Mouse (Mus musculus): Measurements from ENCODE around the gene Ager. TPM values are rescaled to one million over a fixed set of nuclear protein-coding genes. Genes with fewer than 3 reads are reported as not detected.

Ager gene
- polyA plus RNA-seq, 1 experiment from 2014 or later: 2.2 TPM

GRCm38 (mm10) chr17:34606186-34607039, 8.8 kb downstream of the Ager start:
- Histone ChIP-seq H3K27ac (peak overlapping the region; percentile 91), H3K4me3 (replicated peaks) (peak overlapping the region; percentile 93), H3K36me3 (peaks cover 26% of the 10 kb centered on the region), H3K4me1 (replicated peaks) (peaks cover 56% of the 10 kb centered on the region), H3K27me3 (no peaks in the 10 kb centered on the region), H3K9me3 (no peaks in the 10 kb centered on the region), H3K4me2 (replicated peaks) (peak overlapping the region; percentile 100), H3K9ac (replicated peaks) (peak overlapping the region; percentile 97)
- WGBS: 17% methylated on average over 32 of the region's 32 CpGs
- ATAC-seq: no peak

- no peak overlapping the region for H3K27ac ChIP-seq
- WGBS: 92% methylated on average over 7 of the region's 7 CpGs
- H3K27me3 ChIP-seq: no peaks in the 10 kb centered on the region
- peaks cover 36% of the 10 kb centered on the region for H3K36me3 ChIP-seq
- no peaks in the 10 kb centered on the region for H3K9me3 ChIP-seq
- ATAC-seq: no peak
- peak overlapping the region; percentile 97; the same call in 1 of the 2 replicates for H3K9ac ChIP-seq (replicated peaks)
- no peak overlapping the region for H3K4me2 ChIP-seq (replicated peaks)
- no peak overlapping the region for H3K4me3 ChIP-seq (replicated peaks)
- H3K4me1 ChIP-seq (replicated peaks): peaks cover 43% of the 10 kb centered on the region
These were observed 10.3 kb downstream of the Ager start for GRCm38 (mm10) chr17:34607997-34608396.

GRCm38 (mm10) chr17:34611050-34611449, 13.4 kb downstream of the Ager start:
- no peak overlapping the region for H3K9ac ChIP-seq (replicated peaks)
- H3K4me2 ChIP-seq (replicated peaks): no peak overlapping the region
- no peak for ATAC-seq
- peaks cover 31% of the 10 kb centered on the region for H3K4me1 ChIP-seq (replicated peaks)
- no peaks in the 10 kb centered on the region for H3K27me3 ChIP-seq
- H3K36me3 ChIP-seq: peaks cover 67% of the 10 kb centered on the region
- 91% methylated on average over 8 of the region's 8 CpGs for WGBS
- H3K9me3 ChIP-seq: no peaks in the 10 kb centered on the region
- H3K27ac ChIP-seq: no peak overlapping the region
- no peak overlapping the region for H3K4me3 ChIP-seq (replicated peaks)

- H3K27ac ChIP-seq: no peak overlapping the region
- H3K36me3 ChIP-seq: peaks cover 79% of the 10 kb centered on the region
- H3K4me1 ChIP-seq (replicated peaks): peaks cover 12% of the 10 kb centered on the region
- H3K27me3 ChIP-seq: no peaks in the 10 kb centered on the region
- no peak overlapping the region for H3K4me2 ChIP-seq (replicated peaks)
- H3K9ac ChIP-seq (replicated peaks): no peak overlapping the region
- ATAC-seq: no peak
- no peak overlapping the region for H3K4me3 ChIP-seq (replicated peaks)
- 85% methylated on average over 11 of the region's 11 CpGs for WGBS
- H3K9me3 ChIP-seq: no peaks in the 10 kb centered on the region
These were observed 15.5 kb downstream of the Ager start for GRCm38 (mm10) chr17:34613054-34613645.

- Histone ChIP-seq H3K36me3 (peaks cover 78% of the 10 kb centered on the region), H3K9ac (replicated peaks) (no peak overlapping the region), H3K4me3 (replicated peaks) (no peak overlapping the region), H3K27ac (no peak overlapping the region), H3K4me1 (replicated peaks) (peaks cover 5% of the 10 kb centered on the region), H3K4me2 (replicated peaks) (no peak overlapping the region), H3K27me3 (no peaks in the 10 kb centered on the region), H3K9me3 (no peaks in the 10 kb centered on the region)
- no peak; the same call in 1 of the 2 replicates for ATAC-seq
- WGBS: 89% methylated on average over 10 of the region's 10 CpGs
These were observed 16.2 kb downstream of the Ager start for GRCm38 (mm10) chr17:34613830-34614229.

GRCm38 (mm10) chr17:34615871-34616270, 18.2 kb downstream of the Ager start, which contains the start of gene Egfl8:
Gene Egfl8, minus strand, starts transcription at chr17:34615971.
- H3K9ac ChIP-seq (replicated peaks): peak within 1 kb of the TSS; percentile 39; the same call in 1 of the 2 replicates
- H3K4me2 ChIP-seq (replicated peaks): no peak within 1 kb of the TSS
- peak within 1 kb of the TSS; percentile 19; the same call in 1 of the 2 replicates for H3K27ac ChIP-seq
- 68% methylated on average over 6 of the region's 6 CpGs for WGBS
- ATAC-seq: no peak
- no peak within 1 kb of the TSS for H3K4me3 ChIP-seq (replicated peaks)
- peaks cover 79% of the 10 kb centered on the region for H3K36me3 ChIP-seq
- H3K4me1 ChIP-seq (replicated peaks): no peaks in the 10 kb centered on the region
- H3K9me3 ChIP-seq: no peaks in the 10 kb centered on the region
- H3K27me3 ChIP-seq: no peaks in the 10 kb centered on the region

GRCm38 (mm10) chr17:34618999-34619398, 21.3 kb downstream of the Ager start:
- no peaks in the 10 kb centered on the region for H3K4me1 ChIP-seq (replicated peaks)
- no peak overlapping the region for H3K9ac ChIP-seq (replicated peaks)
- 11% methylated on average over 6 of the region's 6 CpGs for WGBS
- peaks cover 68% of the 10 kb centered on the region for H3K36me3 ChIP-seq
- no peaks in the 10 kb centered on the region for H3K9me3 ChIP-seq
- no peak overlapping the region for H3K4me2 ChIP-seq (replicated peaks)
- H3K27me3 ChIP-seq: no peaks in the 10 kb centered on the region
- H3K4me3 ChIP-seq (replicated peaks): no peak overlapping the region
- ATAC-seq: no peak
- H3K27ac ChIP-seq: no peak overlapping the region

GRCm38 (mm10) chr17:34621006-34621405, 23.3 kb downstream of the Ager start:
- H3K4me1 ChIP-seq (replicated peaks): peaks cover 7% of the 10 kb centered on the region
- H3K4me3 ChIP-seq (replicated peaks): no peak overlapping the region
- ATAC-seq: no peak
- H3K27me3 ChIP-seq: no peaks in the 10 kb centered on the region
- peaks cover 50% of the 10 kb centered on the region for H3K36me3 ChIP-seq
- no peak overlapping the region for H3K4me2 ChIP-seq (replicated peaks)
- 87% methylated on average over 8 of the region's 8 CpGs for WGBS
- H3K27ac ChIP-seq: no peak overlapping the region
- H3K9me3 ChIP-seq: no peaks in the 10 kb centered on the region
- no peak overlapping the region for H3K9ac ChIP-seq (replicated peaks)

- Histone ChIP-seq H3K4me3 (replicated peaks) (no peak overlapping the region), H3K36me3 (peaks cover 34% of the 10 kb centered on the region), H3K4me2 (replicated peaks) (no peak overlapping the region), H3K27me3 (no peaks in the 10 kb centered on the region), H3K27ac (no peak overlapping the region), H3K9ac (replicated peaks) (no peak overlapping the region), H3K4me1 (replicated peaks) (peaks cover 21% of the 10 kb centered on the region), H3K9me3 (no peaks in the 10 kb centered on the region)
- WGBS: 89% methylated on average over 9 of the region's 9 CpGs
- no peak for ATAC-seq
These were observed 25.5 kb downstream of the Ager start for GRCm38 (mm10) chr17:34623161-34623560.

- H3K27me3 ChIP-seq: peaks cover 2% of the 10 kb centered on the region
- WGBS: 92% methylated on average over 3 of the region's 3 CpGs
- no peak for ATAC-seq
- H3K9ac ChIP-seq (replicated peaks): no peak overlapping the region
- H3K4me3 ChIP-seq (replicated peaks): no peak overlapping the region
- no peaks in the 10 kb centered on the region for H3K9me3 ChIP-seq
- H3K4me1 ChIP-seq (replicated peaks): peaks cover 39% of the 10 kb centered on the region
- no peak overlapping the region for H3K27ac ChIP-seq
- peaks cover 31% of the 10 kb centered on the region for H3K36me3 ChIP-seq
- no peak overlapping the region for H3K4me2 ChIP-seq (replicated peaks)
These were observed 27.3 kb downstream of the Ager start for GRCm38 (mm10) chr17:34624981-34625380.

GRCm38 (mm10) chr17:34626062-34626772, 28.6 kb downstream of the Ager start:
- 50% methylated on average over 16 of the region's 16 CpGs for WGBS
- peaks cover 15% of the 10 kb centered on the region for H3K27me3 ChIP-seq
- peak overlapping the region; percentile 83 for H3K9ac ChIP-seq (replicated peaks)
- H3K4me3 ChIP-seq (replicated peaks): peak overlapping the region; percentile 80
- H3K9me3 ChIP-seq: no peaks in the 10 kb centered on the region
- peaks cover 52% of the 10 kb centered on the region for H3K4me1 ChIP-seq (replicated peaks)
- ATAC-seq: no peak; the same call in 1 of the 2 replicates
- peak overlapping the region; percentile 94 for H3K27ac ChIP-seq
- H3K4me2 ChIP-seq (replicated peaks): peak overlapping the region; percentile 91
- H3K36me3 ChIP-seq: peaks cover 19% of the 10 kb centered on the region

GRCm38 (mm10) chr17:34626773-34627092, 29.1 kb downstream of the Ager start:
- peak; percentile 38 for ATAC-seq
- Histone ChIP-seq H3K9me3 (no peaks in the 10 kb centered on the region), H3K4me2 (replicated peaks) (peak overlapping the region; percentile 91), H3K27me3 (peaks cover 20% of the 10 kb centered on the region), H3K4me1 (replicated peaks) (peaks cover 57% of the 10 kb centered on the region), H3K27ac (peak overlapping the region; percentile 94), H3K4me3 (replicated peaks) (peak overlapping the region; percentile 80), H3K9ac (replicated peaks) (peak overlapping the region; percentile 83), H3K36me3 (peaks cover 14% of the 10 kb centered on the region)
- under 1% methylated on average over 18 of the region's 18 CpGs for WGBS
